Mouse (Mus musculus) erythroid progenitor cell, adult 5-6 weeks (primary cell): Measurements from ENCODE around the gene Galp. TPM values are rescaled to one million over a fixed set of nuclear protein-coding genes. Genes with fewer than 3 reads are reported as not detected.
"Not testable (repeated sequence)": the region's sequence is repeated elsewhere in the genome, so short reads cannot be mapped to it uniquely, and the experiment has no call there.

Experiments
- ATAC-seq: replicated peaks from 2 replicates; pipeline ENCODE4 v1.8.0; 2016; ENCODE audit warnings: moderate number of reproducible peaks, mild to moderate bottlenecking, moderate TSS enrichment, inconsistent platforms; ENCODE audit not compliant: poor library complexity, low FRiP score, severe bottlenecking
- total RNA-seq, 2 experiments: library from RNA; stranded (forward) in 1 of 2; stranded (reverse) in 1 of 2; fragments of 150-400 nt in 1 of 2; fragments of 186-747, 209-891 nt in 1 of 2; gene quantifications; 2 replicates each; pipeline versions ENCODE4 v1.2.3 to v1.2.4; 2015 to 2017; ENCODE audit warnings: low replicate concordance in 2 of 2

The Galp gene
- total RNA-seq, 2 experiments from 2014 or later: not detected

DNA sequence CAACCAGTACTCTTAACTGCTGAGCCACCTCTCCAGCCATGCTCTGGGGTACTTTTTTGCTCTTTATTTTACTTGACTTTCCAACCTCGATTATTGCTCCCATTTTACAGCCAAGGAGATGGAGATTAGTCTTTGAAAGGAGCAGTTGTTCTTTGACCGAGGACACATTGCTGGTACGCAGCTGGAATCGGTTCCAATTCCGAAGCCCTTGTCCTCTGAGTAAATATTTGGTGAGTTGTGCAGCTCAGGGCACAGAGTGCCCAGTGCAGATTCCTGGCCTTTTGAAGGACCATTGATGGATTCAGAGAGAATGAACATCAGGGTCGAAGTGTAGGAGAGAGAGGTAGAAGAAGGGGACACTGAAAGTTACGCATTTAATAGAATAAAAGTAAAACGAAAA lies 23.0 kb upstream of the Galp start:
- no peak for ATAC-seq

DNA sequence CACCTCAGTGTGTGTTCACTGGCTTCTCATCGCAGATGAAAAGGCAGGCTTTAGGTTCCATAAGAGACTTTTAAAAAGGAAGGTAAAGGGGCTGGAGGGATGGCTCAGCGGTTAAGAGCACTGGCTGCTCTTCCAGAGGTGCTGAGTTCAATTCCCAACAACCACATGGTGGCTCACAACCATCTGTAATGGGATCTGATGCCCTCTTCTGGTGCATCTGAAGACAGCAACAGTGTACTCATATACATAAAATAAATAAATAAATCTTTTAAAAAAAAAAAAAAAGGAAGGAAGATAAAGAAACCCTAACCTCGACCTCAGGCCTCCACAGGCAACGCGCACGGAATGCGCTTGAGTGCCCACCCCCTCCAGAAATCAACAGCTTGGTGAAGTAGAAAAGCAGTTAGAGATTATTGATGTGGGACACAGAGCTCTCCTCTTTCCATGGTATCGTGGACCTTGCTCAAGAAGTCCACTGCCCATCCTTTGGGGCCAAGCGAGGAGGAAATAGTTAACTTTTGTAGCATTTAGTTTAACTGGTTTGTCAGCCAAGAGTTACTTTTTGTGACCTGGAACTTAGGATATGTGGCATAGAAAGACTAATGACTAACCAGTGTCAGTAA lies 22.4 kb upstream of the Galp start:
- not testable (repeated sequence) for ATAC-seq

DNA sequence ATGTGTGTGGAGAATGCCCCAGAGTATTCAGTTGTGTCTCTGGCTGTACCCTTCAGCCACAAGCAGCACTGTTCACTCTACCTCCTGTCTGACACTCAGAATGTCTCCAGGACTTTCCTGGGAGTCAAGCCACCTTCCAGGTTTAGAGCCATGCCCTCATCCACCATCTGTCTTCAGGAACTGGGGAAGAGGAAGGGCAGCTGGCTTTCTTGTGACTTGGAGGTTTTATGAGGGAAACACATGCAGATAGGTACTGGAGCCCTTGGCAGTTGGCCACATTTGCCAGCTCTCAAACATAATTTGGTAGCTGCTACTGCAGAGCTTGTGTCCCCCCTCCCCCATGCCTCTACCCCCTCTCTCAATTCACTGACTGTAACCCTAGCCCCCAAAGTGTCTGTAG lies 17.9 kb upstream of the Galp start:
- no peak for ATAC-seq

DNA sequence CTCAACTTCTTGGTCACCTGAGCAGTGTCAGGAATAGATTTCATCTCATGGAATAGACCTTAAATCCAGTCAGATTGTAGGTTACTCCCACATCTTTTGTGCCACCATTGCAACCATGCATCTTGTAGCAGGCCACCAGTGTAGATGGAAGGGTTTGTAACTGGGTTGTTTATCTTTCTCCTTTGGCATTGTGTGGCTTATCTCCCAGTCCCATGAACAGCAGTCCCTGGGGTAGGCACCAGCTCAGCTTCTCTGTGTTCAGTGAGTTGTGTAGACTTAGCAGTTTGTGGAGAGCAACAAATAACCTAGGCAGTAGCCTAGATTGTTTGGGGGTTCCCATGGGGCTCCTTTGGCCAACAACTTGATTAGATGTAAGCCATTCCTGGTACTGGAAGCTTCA lies 14.0 kb upstream of the Galp start:
- no peak for ATAC-seq

DNA sequence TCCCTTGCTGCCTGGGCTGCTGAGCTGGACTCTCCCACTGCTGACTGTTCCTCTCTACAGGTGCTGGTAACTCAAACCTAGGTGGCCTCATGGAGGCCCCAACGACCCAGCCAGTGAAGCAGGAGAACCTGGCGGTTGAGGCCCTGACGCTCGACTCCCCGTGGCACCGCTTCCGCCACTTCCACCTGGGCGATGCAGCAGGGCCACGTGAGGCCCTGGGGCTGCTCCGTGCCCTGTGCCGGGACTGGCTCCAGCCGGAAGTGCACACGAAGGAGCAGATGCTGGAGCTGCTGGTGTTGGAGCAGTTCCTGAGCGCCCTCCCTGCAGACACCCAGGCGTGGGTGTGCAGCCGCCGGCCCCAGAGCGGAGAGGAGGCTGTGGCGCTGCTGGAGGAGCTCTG lies 13.1 kb upstream of the Galp start:
- no peak for ATAC-seq

DNA sequence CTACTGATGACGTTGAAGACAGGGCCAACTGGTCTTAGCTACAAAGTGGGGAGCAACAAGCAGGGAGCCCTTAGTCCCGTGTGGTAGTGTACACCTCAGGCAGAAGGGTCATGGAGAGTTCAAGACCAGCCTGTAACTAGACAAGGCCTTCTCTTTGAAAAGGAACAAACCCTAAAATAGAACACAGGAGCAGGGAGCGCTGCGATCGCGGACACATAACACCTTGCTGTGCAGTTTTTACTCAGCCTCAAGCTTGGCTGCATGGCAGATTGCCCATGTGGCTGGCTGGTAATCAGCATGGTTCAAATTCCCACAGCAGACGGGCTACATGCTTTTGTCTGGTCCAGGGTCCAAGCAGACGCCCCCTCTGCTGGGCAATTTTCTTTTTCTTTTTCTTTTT lies 12.4 kb upstream of the Galp start:
- no peak for ATAC-seq

DNA sequence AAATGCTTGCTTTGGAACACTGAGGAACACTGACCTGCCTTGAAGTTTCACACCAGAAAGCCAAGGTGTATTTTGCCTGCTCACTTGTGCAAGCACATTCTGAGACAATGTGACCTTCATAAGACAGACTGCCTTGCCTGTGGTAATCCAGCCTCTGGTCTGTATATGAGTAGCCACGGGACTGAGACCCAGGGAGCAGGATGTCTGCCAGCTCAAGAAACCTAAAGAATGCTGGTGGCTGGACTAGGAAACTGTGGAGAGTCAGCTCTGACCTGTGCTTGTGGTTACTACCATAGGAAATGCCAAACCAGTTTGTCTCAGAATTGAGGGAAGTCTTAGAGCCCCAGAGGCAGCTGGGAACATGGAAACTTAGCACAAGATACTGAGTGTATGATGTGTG lies 11.5 kb upstream of the Galp start:
- ATAC-seq: no peak

DNA sequence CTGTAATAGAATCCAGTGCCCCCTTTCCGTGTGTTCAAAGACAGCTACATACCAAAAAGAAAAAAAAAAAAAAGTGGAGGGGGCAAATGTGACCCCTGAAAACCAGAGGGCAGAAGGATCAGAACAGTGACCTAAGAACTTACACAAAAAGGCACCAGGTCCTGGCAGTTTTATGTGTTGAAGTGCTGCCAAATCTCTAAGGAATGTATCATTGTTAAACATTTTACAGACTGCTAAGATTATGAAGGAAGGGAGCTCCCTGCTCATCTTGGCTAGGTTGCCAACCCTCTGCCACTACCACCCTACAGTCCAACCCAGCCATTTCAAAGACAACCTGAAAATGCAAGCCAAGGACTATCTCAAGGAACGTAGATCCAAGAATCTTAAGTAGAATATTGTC lies 10.7 kb upstream of the Galp start:
- no peak for ATAC-seq

DNA sequence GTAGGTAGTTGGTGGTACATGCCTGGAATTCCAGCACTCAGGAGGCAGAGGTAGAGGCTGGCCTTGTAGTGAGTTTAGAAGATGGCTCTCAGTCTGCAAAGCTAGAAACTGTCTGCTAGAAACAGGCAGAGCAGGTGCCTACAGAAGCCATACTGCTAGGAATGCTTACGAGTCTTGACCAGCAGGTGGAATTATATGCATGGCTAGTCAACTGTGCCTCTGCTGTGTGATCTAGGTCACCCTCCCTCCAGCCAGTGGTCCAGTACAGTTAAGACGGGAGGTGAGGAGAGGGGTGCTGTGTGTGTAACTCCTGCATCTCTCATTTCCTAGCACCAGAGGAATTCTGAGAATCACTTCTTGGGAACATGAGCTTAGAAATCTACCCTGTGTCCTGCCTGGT lies 10.1 kb upstream of the Galp start:
- no peak for ATAC-seq

DNA sequence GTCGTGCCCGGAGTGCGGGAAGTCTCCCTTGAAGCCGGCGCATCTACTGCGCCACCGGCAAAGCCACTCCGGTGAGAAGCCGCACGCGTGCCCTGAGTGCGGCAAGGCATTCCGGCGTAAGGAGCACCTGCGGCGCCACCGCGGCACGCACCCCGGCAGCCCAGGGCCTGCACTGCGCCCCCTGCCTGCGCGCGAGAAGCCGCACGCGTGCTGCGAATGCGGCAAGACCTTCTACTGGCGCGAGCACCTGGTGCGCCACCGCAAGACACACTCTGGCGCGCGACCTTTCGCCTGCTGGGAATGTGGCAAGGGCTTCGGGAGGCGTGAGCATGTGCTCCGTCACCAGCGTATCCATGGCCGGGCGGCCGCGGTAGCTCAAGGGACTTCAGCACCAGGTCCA lies 7.3 kb upstream of the Galp start:
- no peak for ATAC-seq

DNA sequence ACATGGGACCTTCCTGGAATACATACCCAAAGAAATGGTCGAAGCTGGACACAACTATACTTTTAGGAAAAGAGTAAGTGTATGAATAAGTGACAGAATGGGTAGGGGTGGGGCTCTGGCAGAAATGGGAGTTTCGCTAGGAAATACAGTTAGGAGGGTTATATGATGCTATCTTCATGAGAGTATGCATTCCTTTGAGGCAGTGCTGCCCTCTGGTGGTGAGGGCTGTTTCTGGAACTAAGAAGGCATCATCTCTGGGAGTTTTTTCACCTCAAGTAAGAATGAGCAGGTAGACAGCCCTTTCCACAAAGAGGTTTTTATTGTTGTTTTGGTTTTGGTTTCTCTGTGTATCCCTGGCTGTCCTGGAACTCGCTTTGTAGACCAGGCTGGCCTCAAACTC lies 5.5 kb upstream of the Galp start:
- no peak for ATAC-seq

DNA sequence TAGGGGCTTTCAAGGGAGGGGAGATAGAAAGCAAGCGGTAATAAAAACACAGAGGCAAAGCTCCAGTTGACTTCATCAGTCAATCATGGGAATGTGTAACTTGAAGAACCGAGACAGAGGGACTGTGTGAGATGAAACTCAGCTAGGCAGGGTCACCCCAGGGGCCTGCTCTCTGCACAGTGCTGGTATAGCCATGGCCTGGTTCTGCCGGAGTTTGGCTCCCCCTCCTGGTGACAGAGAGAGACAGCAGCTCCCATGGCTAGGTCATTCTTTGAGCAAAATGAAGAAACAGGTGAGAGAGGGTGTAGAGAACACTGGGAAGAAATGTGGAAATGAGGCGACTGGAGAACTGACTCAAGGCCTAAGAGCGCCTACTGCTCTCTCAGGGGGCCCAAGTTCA lies 2.8 kb upstream of the Galp start:
- ATAC-seq: no peak

DNA sequence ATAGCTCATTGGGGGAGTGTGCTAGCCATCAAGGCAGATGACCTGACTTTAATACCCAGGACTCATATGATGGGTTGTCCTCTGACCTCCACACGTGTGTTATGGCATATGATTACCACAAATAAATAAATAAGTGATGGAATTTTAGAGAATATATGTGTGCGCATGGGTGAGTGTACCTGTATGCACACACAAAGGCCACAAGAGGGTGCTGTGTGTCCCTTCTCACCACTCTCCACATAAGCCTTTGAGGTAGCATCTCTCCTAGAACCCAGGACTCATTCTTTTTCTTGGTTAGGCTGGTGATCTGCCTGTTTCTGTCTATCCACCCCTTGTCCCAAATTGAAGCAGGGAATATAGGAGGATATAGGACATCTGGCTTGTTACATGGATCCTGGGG lies 1.1 kb upstream of the Galp start:
- no peak for ATAC-seq

DNA sequence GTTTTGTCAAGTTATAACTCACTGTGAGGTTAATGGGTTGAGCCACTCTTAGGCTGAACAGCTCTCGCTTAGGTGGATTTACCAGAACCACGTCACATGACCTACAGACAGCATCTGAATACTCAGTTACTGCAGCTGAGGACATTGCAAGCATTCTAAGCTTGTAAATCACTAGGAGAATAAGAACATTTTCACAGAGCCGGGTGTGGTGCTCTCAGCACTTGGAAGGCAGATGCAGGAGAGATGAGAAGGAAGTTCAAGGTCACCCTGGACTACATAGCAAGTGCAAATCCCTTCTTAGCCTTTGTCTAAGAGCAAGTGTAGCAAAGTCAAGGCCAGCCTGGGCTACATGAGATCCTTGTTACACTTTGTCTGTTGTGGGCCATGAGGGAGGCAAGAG lies 7.3 kb downstream of the Galp start:
- no peak for ATAC-seq

DNA sequence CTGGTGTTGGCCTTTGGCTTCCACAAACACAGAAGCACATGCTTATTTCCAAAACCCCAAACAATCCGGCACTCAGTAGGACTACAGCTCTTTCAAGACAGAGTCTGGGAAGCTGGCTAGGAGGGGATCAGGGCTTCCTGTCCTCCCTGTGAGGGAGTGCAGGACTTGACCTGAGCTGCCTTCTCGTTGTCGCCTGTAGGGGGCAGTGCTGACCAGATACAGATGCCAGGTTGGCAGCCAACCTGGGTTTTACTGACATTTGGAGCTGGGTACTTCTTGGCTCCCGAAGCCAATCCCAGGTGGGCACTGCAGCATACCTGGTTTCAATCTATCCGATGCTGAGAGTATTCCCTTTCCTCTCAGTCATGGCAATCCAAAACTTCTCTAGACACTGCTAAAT lies 16.3 kb downstream of the Galp start:
- 0 out of 2 replicates have a peak, but pooled peaks have one; percentile 46 for ATAC-seq

DNA sequence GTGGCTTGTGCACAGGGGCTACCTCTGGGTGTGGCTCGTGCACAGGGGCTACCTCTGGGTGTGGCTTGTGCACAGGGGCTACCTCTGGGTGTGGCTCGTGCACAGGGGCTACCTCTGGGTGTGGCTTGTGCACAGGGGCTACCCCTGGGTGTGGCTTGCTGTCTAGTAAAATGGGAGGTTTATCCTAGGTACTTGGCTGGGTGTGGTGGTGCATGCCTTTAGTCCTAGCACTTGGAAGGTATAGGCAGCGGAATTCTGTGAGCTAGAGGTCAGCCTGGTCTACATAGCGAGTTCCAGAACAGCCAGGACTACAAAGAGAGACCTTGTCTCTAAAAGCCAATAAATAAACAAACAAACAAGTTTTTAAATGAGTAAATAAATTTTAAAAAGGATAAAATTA lies 17.8 kb downstream of the Galp start:
- not testable (repeated sequence) for ATAC-seq

DNA sequence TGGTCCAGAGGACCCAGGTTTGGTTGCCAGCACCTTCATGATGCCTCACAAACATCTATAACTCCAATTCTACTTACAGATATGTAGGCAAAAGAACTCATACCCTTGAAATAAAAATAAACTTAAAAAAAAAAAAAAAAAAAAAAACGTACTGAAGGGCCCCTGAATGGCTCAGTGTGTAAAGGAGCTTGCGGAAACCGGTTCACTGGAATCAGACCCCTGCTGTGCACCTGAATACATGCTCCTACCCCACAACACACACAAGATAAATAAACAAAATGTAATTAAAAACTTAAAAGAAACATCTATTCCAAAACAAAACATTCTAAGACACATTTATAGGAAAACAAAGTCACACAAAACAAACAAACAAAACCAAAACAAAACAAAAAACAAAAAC lies 23.3 kb downstream of the Galp start:
- no peak for ATAC-seq

DNA sequence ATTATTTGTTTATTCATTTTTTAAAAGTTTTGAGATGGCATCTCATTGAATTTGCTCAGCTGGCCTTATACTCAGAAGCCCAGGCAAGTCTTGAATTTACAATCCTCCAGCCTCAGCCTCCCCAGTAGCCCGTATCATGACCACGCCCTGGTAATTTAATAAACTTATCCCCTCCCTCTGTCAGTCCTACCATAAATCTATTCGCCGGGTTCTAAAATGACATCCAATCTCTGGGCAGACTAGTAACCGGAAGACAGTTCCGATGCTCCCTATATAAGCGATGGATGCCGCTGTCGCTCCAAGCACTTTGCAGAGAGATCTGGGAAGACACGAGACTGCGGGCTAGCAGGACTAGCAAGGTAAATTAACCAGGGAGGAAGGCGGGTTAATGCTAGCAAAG lies 25.1 kb downstream of the Galp start, which contains the start of gene Zscan5b:
Gene Zscan5b (plus strand): TSS at position 301 of the 400 bp plus-strand sequence.
- no peak for ATAC-seq

DNA sequence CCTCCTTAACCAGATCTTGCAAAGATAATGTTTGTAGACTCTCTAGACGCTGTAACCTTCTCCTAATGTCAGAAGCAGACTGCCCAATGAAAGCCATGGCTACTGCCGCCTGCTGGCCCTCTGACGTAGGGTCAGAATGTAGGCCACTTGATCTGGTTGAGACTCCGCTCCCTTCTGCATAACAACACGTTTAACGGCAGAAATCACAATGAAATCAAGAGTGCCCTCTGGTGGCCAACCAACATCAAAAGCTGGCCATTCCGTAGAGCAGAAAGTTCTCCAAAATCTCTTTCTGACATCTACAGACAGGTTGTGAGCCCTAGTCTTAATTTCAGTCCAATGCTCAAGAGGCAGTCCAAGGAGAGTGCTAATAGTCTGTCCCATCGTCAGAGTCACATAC lies 31.6 kb downstream of the Galp start:
- not testable (repeated sequence) for ATAC-seq

DNA sequence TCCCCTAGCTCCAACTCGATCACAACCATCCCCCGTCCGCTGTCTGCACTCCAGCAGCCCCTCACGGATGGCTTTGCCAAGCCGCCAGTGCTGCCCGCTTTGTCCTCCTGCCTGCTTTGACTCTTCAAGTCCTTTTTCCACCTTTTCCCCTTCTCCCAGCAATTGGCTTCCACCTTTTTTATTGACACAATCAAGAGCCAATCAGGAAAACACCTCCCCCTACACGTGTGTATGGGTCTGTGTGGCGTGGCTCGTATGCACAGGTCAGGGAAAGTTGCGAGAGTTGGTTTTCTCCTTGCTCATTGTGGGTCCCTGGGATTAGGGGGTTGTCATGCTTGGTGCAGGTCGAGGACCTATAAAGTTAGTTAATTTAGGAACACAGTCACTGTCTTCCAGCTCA lies 42.9 kb downstream of the Galp start:
- no peak for ATAC-seq

DNA sequence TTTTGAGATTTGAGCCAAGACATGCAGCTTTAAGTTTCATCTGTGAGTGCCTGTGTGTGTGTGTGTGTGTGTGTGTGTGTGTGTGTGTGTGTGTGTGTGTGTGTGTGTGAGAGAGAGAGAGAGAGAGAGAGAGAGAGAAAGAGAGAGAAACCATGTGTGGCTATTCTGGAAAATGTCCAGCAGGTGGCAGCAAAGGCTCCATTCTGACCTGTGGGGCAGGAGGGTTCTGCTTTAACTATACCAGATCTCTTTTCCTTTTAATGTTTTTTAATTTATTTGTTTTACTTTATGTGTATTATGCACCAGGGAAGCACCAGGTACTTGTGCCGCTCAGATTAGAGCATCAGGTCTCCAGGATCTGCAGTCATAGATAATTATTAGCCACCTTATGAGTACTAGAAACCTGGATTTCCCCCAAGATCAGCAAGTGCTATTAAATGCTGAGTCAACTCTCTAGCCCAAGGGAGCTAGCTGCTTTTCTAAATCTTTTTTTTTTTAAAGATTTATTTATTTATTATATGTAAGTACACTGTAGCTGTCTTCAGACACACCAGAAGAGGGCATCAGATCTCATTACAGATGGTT lies 44.0 kb downstream of the Galp start:
- not testable (repeated sequence) for ATAC-seq
